Mouse (Mus musculus): ENCODE results near the gene Cdc34.

GRCm38 (mm10) chr10:79698459-79698858 lies 16.5 kb downstream of the Cdc34 start:
- TF ChIP-seq GATA1 (IDR thresholded peaks at IDR 0.05; ENCODE audit: borderline replicate concordance, low read length) (no peak), FLI1 (IDR thresholded peaks at IDR 0.05; ENCODE audit: low read length) (no peak)
